Mouse (Mus musculus): ENCODE results near the gene Ccr1.

- TF ChIP-seq CTCF (IDR thresholded peaks at IDR 0.05; ENCODE audit: borderline replicate concordance, control insufficient read depth, extremely low read depth, insufficient read depth, low read length, poor library complexity) (no peak), POLR2A (IDR thresholded peaks at IDR 0.05; ENCODE audit: control insufficient read depth, extremely low read depth, insufficient read depth, low read length, poor library complexity) (no peak)
Observed at GRCm38 (mm10) chr9:123931761-123932700, 36.5 kb downstream of the Ccr1 start.
